Mouse (Mus musculus): ENCODE measurements at regions not wholly inside any gene's neighbourhood (a gene's known extent, or its start where the extent isn't known, plus 50 kb on each side); places are given as distances from the start of the nearest gene placed in this dataset.
A peak's percentile ranks its signal among the peaks of the same experiment; 100 is the strongest.

DNA sequence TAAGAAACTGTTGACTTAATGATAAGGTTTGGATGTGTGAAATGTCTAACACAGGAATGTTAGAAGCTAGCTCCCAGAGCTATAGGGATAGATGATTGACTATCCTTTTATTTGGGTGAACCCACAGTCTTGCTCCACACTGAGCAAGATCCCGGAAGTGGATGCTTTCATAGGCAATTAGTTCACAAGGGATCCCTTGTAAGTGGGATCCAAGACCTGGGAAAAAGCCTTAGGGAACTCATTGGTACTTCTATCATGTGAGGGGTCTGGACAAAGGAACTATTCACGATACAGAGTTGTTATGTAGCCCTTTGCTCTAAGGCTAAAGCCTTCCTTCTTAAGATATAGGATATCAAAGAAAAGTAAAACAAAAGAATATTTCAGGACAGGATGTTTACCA is 245.9 kb upstream of the Mon1b start:
- ATAC-seq (replicated peaks; ENCODE audit: low FRiP score, low read depth) (no peak), DNase-seq (ENCODE audit: low spot score) (no peak)
- Histone ChIP-seq H3K27ac (no peak overlapping the region), H3K4me2 (ENCODE audit: low read length) (no peak overlapping the region), H3K27me3 (ENCODE audit: insufficient read depth, low read length) (no peaks in the 10 kb centered on the region), H3K4me1 (replicated peaks; ENCODE audit: insufficient read depth, low read length) (no peaks in the 10 kb centered on the region), H3K9ac (ENCODE audit: low read depth, low read length) (no peak overlapping the region), H3K4me3 (replicated peaks; ENCODE audit: low read depth, low read length) (no peak overlapping the region), H3K36me3 (ENCODE audit: insufficient read depth, low read length) (no peaks in the 10 kb centered on the region), H3K9me3 (replicated peaks; ENCODE audit: low read length) (no peaks in the 10 kb centered on the region)
- no peak for TF ChIP-seq CTCF (IDR thresholded peaks at IDR 0.05; ENCODE audit: low read depth)
- 49% methylated on average over 2 of the region's 2 CpGs for WGBS

DNA sequence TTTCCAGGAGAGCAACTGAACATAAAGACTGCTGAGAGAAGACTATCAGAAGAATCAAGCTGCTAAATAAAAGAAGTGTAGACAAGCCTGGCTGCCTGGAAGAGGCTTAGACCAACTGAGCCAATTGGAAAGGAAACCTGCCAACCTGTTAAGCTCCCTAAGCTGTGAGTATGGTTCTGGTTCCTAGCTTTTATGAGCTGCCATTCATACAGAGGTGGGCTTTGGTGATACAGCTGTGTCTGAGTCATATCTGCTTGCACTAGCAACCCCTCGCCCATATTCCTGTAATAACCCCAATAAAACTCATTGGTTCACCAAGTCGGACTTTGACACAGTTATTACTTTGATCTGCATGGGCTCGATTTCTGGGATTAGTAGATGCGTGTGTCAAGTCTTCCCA is 245.3 kb upstream of the Mon1b start:
- no peaks in the 10 kb centered on the region for H3K4me1 ChIP-seq (replicated peaks; ENCODE audit: insufficient read depth, low read length)
- no peaks in the 10 kb centered on the region for H3K27me3 ChIP-seq (ENCODE audit: insufficient read depth, low read length)
- H3K27ac ChIP-seq: no peak overlapping the region
- H3K36me3 ChIP-seq (ENCODE audit: insufficient read depth, low read length): no peaks in the 10 kb centered on the region
- H3K4me2 ChIP-seq (ENCODE audit: low read length): no peak overlapping the region
- no peak overlapping the region for H3K9ac ChIP-seq (ENCODE audit: low read depth, low read length)
- DNase-seq (ENCODE audit: low spot score) (no peak), ATAC-seq (replicated peaks; ENCODE audit: low FRiP score, low read depth) (no peak)
- WGBS: 55% methylated on average over 4 of the region's 4 CpGs
- TF ChIP-seq CTCF (IDR thresholded peaks at IDR 0.05; ENCODE audit: low read depth): no peak
- no peak overlapping the region for H3K4me3 ChIP-seq (replicated peaks; ENCODE audit: low read depth, low read length)
- no peaks in the 10 kb centered on the region for H3K9me3 ChIP-seq (replicated peaks; ENCODE audit: low read length)

DNA sequence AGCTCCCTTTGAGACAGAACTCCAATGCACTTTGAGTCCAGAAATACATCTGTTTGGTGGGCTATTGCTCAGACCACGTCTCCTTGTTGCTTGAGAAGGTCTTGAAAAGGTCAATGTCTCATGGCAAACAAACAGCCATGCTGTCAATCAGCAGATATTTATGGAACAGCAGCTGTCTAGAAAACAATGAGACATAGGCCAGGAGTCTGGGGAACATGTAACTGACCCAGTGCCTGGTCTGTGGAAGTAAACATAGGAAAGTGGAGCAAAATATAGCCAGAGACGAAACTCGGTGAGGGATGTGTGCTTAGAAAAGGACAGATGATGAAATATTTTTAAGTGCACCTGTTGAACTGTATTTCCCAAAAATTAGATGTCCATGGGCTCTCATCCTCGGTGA is 241.1 kb upstream of the Mon1b start:
- ATAC-seq (replicated peaks; ENCODE audit: low FRiP score, low read depth): no peak
- WGBS: 66% methylated on average over 4 of the region's 4 CpGs

DNA sequence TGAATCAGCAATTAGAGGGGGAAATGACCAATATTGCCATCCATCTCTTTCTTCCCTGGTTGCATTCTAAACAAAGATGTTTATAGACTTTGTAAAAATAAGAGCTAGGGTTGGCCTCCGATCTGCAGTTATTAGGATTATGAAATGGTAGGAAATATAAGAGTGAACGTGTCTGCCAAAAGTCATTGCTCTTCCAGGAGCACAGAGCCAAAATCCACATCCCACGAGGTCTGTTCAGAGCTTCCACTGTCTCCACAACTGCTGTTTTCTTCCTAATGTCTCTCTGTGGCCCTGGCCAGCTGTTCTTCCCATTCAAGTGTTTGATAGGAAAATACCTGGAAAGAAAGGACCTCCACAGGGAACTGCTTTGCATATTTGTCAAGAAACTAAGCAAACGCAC is 230.2 kb upstream of the Mon1b start:
- peak; percentile 18 for DNase-seq (ENCODE audit: low spot score)
- H3K4me1 ChIP-seq (replicated peaks; ENCODE audit: insufficient read depth, low read length): no peaks in the 10 kb centered on the region
- no peaks in the 10 kb centered on the region for H3K36me3 ChIP-seq (ENCODE audit: insufficient read depth, low read length)
- H3K4me3 ChIP-seq (replicated peaks; ENCODE audit: low read depth, low read length): no peak overlapping the region
- H3K9ac ChIP-seq (ENCODE audit: low read depth, low read length): no peak overlapping the region
- no peak overlapping the region for H3K4me2 ChIP-seq (ENCODE audit: low read length)
- no peaks in the 10 kb centered on the region for H3K27me3 ChIP-seq (ENCODE audit: insufficient read depth, low read length)
- H3K9me3 ChIP-seq (replicated peaks; ENCODE audit: low read length): no peaks in the 10 kb centered on the region
- H3K27ac ChIP-seq: no peak overlapping the region
- WGBS: 57% methylated on average over 4 of the region's 4 CpGs
- ATAC-seq (replicated peaks; ENCODE audit: low FRiP score, low read depth): no peak
- TF ChIP-seq CTCF (IDR thresholded peaks at IDR 0.05; ENCODE audit: low read depth): no peak

More for the DNA sequence above, 241.1 kb upstream of the Mon1b start:
- no peak for TF ChIP-seq CTCF (IDR thresholded peaks at IDR 0.05; ENCODE audit: low read depth)
- Histone ChIP-seq H3K4me3 (replicated peaks; ENCODE audit: low read depth, low read length) (no peak overlapping the region), H3K4me2 (ENCODE audit: low read length) (no peak overlapping the region), H3K9me3 (replicated peaks; ENCODE audit: low read length) (no peaks in the 10 kb centered on the region), H3K9ac (ENCODE audit: low read depth, low read length) (no peak overlapping the region), H3K36me3 (ENCODE audit: insufficient read depth, low read length) (no peaks in the 10 kb centered on the region), H3K4me1 (replicated peaks; ENCODE audit: insufficient read depth, low read length) (no peaks in the 10 kb centered on the region), H3K27ac (no peak overlapping the region), H3K27me3 (ENCODE audit: insufficient read depth, low read length) (no peaks in the 10 kb centered on the region)
- DNase-seq (ENCODE audit: low spot score): no peak

DNA sequence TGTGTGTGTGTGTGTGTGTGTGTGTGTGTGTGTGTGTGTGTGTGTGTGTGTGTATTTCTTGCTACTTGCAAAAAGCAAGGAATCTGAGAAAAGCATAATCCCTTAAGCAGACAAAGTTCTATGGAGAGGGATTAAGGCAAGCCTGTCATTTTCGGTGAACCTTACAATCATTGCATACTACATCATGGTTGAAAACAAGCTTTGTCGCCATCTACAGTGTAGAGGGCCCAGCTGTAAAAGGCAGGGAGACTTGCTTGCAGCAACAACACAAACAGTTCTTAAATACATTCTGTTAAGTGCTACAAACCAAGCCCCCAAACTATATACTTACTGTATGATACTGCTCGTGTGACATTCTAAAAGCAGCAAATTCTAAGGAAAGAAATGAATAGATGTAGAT is 216.0 kb upstream of the Mon1b start:
- no peak for ATAC-seq (replicated peaks; ENCODE audit: low FRiP score, low read depth)
- whole genome bisulfite sequencing: 72% methylated on average over 3 of the region's 3 CpGs

DNA sequence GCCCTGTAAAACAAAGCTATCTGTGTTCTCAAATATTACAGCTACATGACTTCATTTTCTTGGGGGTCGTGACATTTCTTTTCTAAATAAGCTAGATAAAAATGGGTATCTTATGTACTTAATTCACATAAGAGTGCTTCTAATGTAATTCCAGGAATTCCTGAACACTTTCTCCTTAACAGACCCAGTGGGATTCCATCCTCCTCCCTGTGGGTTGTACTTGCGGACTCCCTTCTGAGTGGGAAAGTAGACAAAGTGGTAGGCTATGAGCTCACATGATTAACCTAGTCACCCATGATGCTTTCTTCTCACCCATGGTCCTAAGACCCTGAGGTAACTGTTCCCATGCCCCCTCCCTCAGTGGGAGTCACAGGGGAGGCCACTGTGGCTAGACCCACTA is 212.7 kb upstream of the Mon1b start:
- Histone ChIP-seq H3K9me3 (replicated peaks; ENCODE audit: low read length) (no peaks in the 10 kb centered on the region), H3K27ac (no peak overlapping the region), H3K4me1 (replicated peaks; ENCODE audit: insufficient read depth, low read length) (no peaks in the 10 kb centered on the region), H3K4me2 (ENCODE audit: low read length) (no peak overlapping the region), H3K9ac (ENCODE audit: low read depth, low read length) (no peak overlapping the region), H3K27me3 (ENCODE audit: insufficient read depth, low read length) (no peaks in the 10 kb centered on the region), H3K36me3 (ENCODE audit: insufficient read depth, low read length) (no peaks in the 10 kb centered on the region), H3K4me3 (replicated peaks; ENCODE audit: low read depth, low read length) (no peak overlapping the region)
- no peak for TF ChIP-seq CTCF (IDR thresholded peaks at IDR 0.05; ENCODE audit: low read depth)
- ATAC-seq (replicated peaks; ENCODE audit: low FRiP score, low read depth) (no peak), DNase-seq (ENCODE audit: low spot score) (no peak)
- 96% methylated on average over 2 of the region's 2 CpGs for WGBS

More for the DNA sequence above, 216.0 kb upstream of the Mon1b start:
- H3K4me1 ChIP-seq (replicated peaks; ENCODE audit: insufficient read depth, low read length): no peaks in the 10 kb centered on the region
- H3K27ac ChIP-seq: no peak overlapping the region
- H3K4me2 ChIP-seq (ENCODE audit: low read length): no peak overlapping the region
- TF ChIP-seq CTCF (IDR thresholded peaks at IDR 0.05; ENCODE audit: low read depth): no peak; the same call in 1 of the 2 replicates
- H3K9me3 ChIP-seq (replicated peaks; ENCODE audit: low read length): no peaks in the 10 kb centered on the region
- H3K36me3 ChIP-seq (ENCODE audit: insufficient read depth, low read length): no peaks in the 10 kb centered on the region
- H3K27me3 ChIP-seq (ENCODE audit: insufficient read depth, low read length): no peaks in the 10 kb centered on the region
- no peak overlapping the region for H3K9ac ChIP-seq (ENCODE audit: low read depth, low read length)
- DNase-seq (ENCODE audit: low spot score): no peak
- no peak overlapping the region for H3K4me3 ChIP-seq (replicated peaks; ENCODE audit: low read depth, low read length)

DNA sequence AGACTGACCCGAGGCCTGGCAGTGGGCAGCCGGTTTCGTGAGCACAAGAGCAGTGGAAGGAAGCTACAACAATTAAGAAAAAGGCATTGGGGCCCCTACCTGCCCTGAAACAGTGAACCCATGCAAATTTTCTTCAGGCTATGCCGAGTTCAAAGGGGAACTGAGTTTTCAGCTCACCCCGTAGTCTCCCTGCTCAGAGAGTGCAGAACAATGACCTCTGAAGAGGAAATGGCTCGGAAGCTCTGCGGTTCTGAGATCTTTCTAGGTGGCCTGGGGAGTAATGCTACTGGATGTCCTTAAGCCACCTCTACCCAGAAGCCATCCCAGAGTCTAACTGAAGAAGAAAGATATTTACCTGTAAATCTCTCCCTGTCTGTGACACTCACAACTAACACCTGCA is 196.3 kb upstream of the Mon1b start:
- WGBS: 58% methylated on average over 7 of the region's 7 CpGs
- H3K27me3 ChIP-seq (ENCODE audit: insufficient read depth, low read length): no peaks in the 10 kb centered on the region
- H3K4me1 ChIP-seq (replicated peaks; ENCODE audit: insufficient read depth, low read length): no peaks in the 10 kb centered on the region
- H3K9ac ChIP-seq (ENCODE audit: low read depth, low read length): no peak overlapping the region
- H3K27ac ChIP-seq: no peak overlapping the region
- no peaks in the 10 kb centered on the region for H3K9me3 ChIP-seq (replicated peaks; ENCODE audit: low read length)
- no peak for DNase-seq (ENCODE audit: low spot score)
- no peak overlapping the region for H3K4me3 ChIP-seq (replicated peaks; ENCODE audit: low read depth, low read length)
- no peak for ATAC-seq (replicated peaks; ENCODE audit: low FRiP score, low read depth)
- no peak for TF ChIP-seq CTCF (IDR thresholded peaks at IDR 0.05; ENCODE audit: low read depth)
- H3K36me3 ChIP-seq (ENCODE audit: insufficient read depth, low read length): no peaks in the 10 kb centered on the region
- no peak overlapping the region for H3K4me2 ChIP-seq (ENCODE audit: low read length)
